Mouse (Mus musculus) heart, embryonic 15.5 days (tissue): ENCODE data around the gene Epc2. TPM values are rescaled to one million over a fixed set of nuclear protein-coding genes. Genes with fewer than 3 reads are reported as not detected.

ENCODE experiments used
- polyA plus RNA-seq: library from polyadenylated mRNA; unstranded; fragments of >200 nt; fragmentation: Nextera tagmentation; extraction: Ambion mirVana; gene quantifications from 2 replicates; pipeline ENCODE4 v1.2.1, GENCODE M21; 2015

Epc2 gene
- polyA plus RNA-seq, 1 experiment from 2014 or later, result 4.1 TPM

Other genes starting within 250 kb of the Epc2 start
- gene Kif5c, start 167.8 kb downstream of the Epc2 start, polyA plus RNA-seq, result 0.77 and 2.1 TPM in 2 replicates